Mouse (Mus musculus): Measurements from ENCODE around the gene Rptor.

DNA sequence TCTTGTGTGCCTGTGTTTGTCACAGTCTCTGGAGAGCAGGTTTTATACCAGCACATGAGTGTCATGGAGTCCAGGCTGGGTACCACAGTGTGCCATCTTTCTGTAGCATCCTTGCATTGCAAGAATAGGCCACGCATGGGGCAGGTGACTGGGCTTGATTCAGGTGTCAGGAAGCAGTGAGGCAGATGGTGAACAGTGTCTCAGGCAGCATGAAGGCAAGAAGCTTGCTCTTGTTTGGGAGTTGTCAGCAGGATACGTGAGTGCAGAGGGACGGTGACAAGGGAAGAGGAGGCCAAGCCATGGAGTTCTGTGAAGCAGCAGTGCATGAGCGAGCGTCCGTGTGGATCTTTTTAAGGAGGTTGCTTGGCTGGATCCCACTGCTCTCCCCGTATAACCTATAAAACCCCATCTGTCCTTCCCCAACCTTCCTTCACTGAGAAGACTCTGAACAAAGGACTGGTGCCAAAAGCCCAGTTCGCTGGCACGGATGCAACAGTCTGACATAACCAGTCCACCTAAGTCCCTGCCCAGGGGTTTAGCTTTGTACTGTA, 39.2 kb downstream of the Rptor start:
- TF ChIP-seq POLR2A (IDR thresholded peaks at IDR 0.05; ENCODE audit: insufficient read depth, low read depth, low read length) = no peak
- no peak for TF ChIP-seq CTCF (IDR thresholded peaks at IDR 0.05)

All from heart, adult 2 months (tissue).